Mouse (Mus musculus): ENCODE measurements at regions not wholly inside any gene's neighbourhood (a gene's known extent, or its start where the extent isn't known, plus 50 kb on each side); places are given as distances from the start of the nearest gene placed in this dataset.

- 12% methylated on average over 6 of the region's 6 CpGs for WGBS
- TF ChIP-seq CTCF (IDR thresholded peaks at IDR 0.05; ENCODE audit: control insufficient read depth, insufficient read depth, low read length) = 0 out of 2 replicates have a peak, but pooled peaks have one; percentile 9
- no peak for TF ChIP-seq POLR2A (IDR thresholded peaks at IDR 0.05; ENCODE audit: borderline replicate concordance, control insufficient read depth, low read depth, low read length)
- no peaks in the 10 kb centered on the region for H3K4me1 ChIP-seq (ENCODE audit: control insufficient read depth, insufficient read depth, low read length)
- no peak overlapping the region for H3K27ac ChIP-seq (ENCODE audit: control insufficient read depth, insufficient read depth, low read depth, low read length, poor library complexity)
- no peak overlapping the region for H3K4me3 ChIP-seq (replicated peaks; ENCODE audit: control insufficient read depth, low read depth, low read length)
Observed at GRCm38 (mm10) chr15:68428444-68429228, 1927.9 kb upstream of the Lrrc6 start.

GRCm38 (mm10) chr15:68417142-68417541 is 1916.4 kb upstream of the Lrrc6 start:
- H3K27ac ChIP-seq (ENCODE audit: control insufficient read depth, insufficient read depth, low read depth, low read length, poor library complexity) = no peak overlapping the region
- 55% methylated on average over 1 of the region's 1 CpGs for WGBS
- TF ChIP-seq CTCF (IDR thresholded peaks at IDR 0.05; ENCODE audit: control insufficient read depth, insufficient read depth, low read length) (no peak), POLR2A (IDR thresholded peaks at IDR 0.05; ENCODE audit: borderline replicate concordance, control insufficient read depth, low read depth, low read length) (no peak)
- H3K4me1 ChIP-seq (ENCODE audit: control insufficient read depth, insufficient read depth, low read length) = no peaks in the 10 kb centered on the region
- no peak overlapping the region for H3K4me3 ChIP-seq (replicated peaks; ENCODE audit: control insufficient read depth, low read depth, low read length)

- WGBS = 32% methylated on average over 3 of the region's 3 CpGs
Observed at GRCm38 (mm10) chr15:68415401-68415925, 1914.8 kb upstream of the Lrrc6 start.

GRCm38 (mm10) chr15:68414047-68414446 is 1913.3 kb upstream of the Lrrc6 start:
- no peaks in the 10 kb centered on the region for H3K4me1 ChIP-seq (ENCODE audit: control insufficient read depth, insufficient read depth, low read length)
- TF ChIP-seq CTCF (IDR thresholded peaks at IDR 0.05; ENCODE audit: control insufficient read depth, insufficient read depth, low read length) = no peak
- TF ChIP-seq POLR2A (IDR thresholded peaks at IDR 0.05; ENCODE audit: borderline replicate concordance, control insufficient read depth, low read depth, low read length) = no peak
- H3K27ac ChIP-seq (ENCODE audit: control insufficient read depth, insufficient read depth, low read depth, low read length, poor library complexity) = no peak overlapping the region
- 41% methylated on average over 4 of the region's 4 CpGs for WGBS
- no peak overlapping the region for H3K4me3 ChIP-seq (replicated peaks; ENCODE audit: control insufficient read depth, low read depth, low read length)

More at GRCm38 (mm10) chr15:68415401-68415925, 1914.8 kb upstream of the Lrrc6 start:
- Histone ChIP-seq H3K4me3 (replicated peaks; ENCODE audit: control insufficient read depth, low read depth, low read length) (no peak overlapping the region), H3K4me1 (ENCODE audit: control insufficient read depth, insufficient read depth, low read length) (no peaks in the 10 kb centered on the region), H3K27ac (ENCODE audit: control insufficient read depth, insufficient read depth, low read depth, low read length, poor library complexity) (no peak overlapping the region)
- peak; percentile 29 for TF ChIP-seq CTCF (IDR thresholded peaks at IDR 0.05; ENCODE audit: control insufficient read depth, insufficient read depth, low read length)
- TF ChIP-seq POLR2A (IDR thresholded peaks at IDR 0.05; ENCODE audit: borderline replicate concordance, control insufficient read depth, low read depth, low read length) = no peak

GRCm38 (mm10) chr15:68412697-68413096 is 1912.0 kb upstream of the Lrrc6 start:
- TF ChIP-seq POLR2A (IDR thresholded peaks at IDR 0.05; ENCODE audit: borderline replicate concordance, control insufficient read depth, low read depth, low read length) = no peak
- no peak for TF ChIP-seq CTCF (IDR thresholded peaks at IDR 0.05; ENCODE audit: control insufficient read depth, insufficient read depth, low read length)
- Histone ChIP-seq H3K4me3 (replicated peaks; ENCODE audit: control insufficient read depth, low read depth, low read length) (no peak overlapping the region), H3K27ac (ENCODE audit: control insufficient read depth, insufficient read depth, low read depth, low read length, poor library complexity) (no peak overlapping the region), H3K4me1 (ENCODE audit: control insufficient read depth, insufficient read depth, low read length) (no peaks in the 10 kb centered on the region)
- 66% methylated on average over 2 of the region's 2 CpGs for WGBS

GRCm38 (mm10) chr15:68412156-68412555 is 1911.4 kb upstream of the Lrrc6 start:
- TF ChIP-seq POLR2A (IDR thresholded peaks at IDR 0.05; ENCODE audit: borderline replicate concordance, control insufficient read depth, low read depth, low read length) (no peak), CTCF (IDR thresholded peaks at IDR 0.05; ENCODE audit: control insufficient read depth, insufficient read depth, low read length) (no peak)
- Histone ChIP-seq H3K4me3 (replicated peaks; ENCODE audit: control insufficient read depth, low read depth, low read length) (no peak overlapping the region), H3K4me1 (ENCODE audit: control insufficient read depth, insufficient read depth, low read length) (no peaks in the 10 kb centered on the region), H3K27ac (ENCODE audit: control insufficient read depth, insufficient read depth, low read depth, low read length, poor library complexity) (no peak overlapping the region)
- 82% methylated on average over 3 of the region's 3 CpGs for WGBS

GRCm38 (mm10) chr15:68403554-68404070 is 1902.9 kb upstream of the Lrrc6 start:
- WGBS = 86% methylated on average over 3 of the region's 3 CpGs
- TF ChIP-seq CTCF (IDR thresholded peaks at IDR 0.05; ENCODE audit: control insufficient read depth, insufficient read depth, low read length) (no peak), POLR2A (IDR thresholded peaks at IDR 0.05; ENCODE audit: borderline replicate concordance, control insufficient read depth, low read depth, low read length) (no peak)
- no peaks in the 10 kb centered on the region for H3K4me1 ChIP-seq (ENCODE audit: control insufficient read depth, insufficient read depth, low read length)
- H3K4me3 ChIP-seq (replicated peaks; ENCODE audit: control insufficient read depth, low read depth, low read length) = no peak overlapping the region
- H3K27ac ChIP-seq (ENCODE audit: control insufficient read depth, insufficient read depth, low read depth, low read length, poor library complexity) = no peak overlapping the region

GRCm38 (mm10) chr15:68401726-68402125 is 1901.0 kb upstream of the Lrrc6 start:
- WGBS = 49% methylated on average over 1 of the region's 1 CpGs
- no peaks in the 10 kb centered on the region for H3K4me1 ChIP-seq (ENCODE audit: control insufficient read depth, insufficient read depth, low read length)
- no peak overlapping the region for H3K27ac ChIP-seq (ENCODE audit: control insufficient read depth, insufficient read depth, low read depth, low read length, poor library complexity)
- no peak overlapping the region for H3K4me3 ChIP-seq (replicated peaks; ENCODE audit: control insufficient read depth, low read depth, low read length)
- TF ChIP-seq CTCF (IDR thresholded peaks at IDR 0.05; ENCODE audit: control insufficient read depth, insufficient read depth, low read length) = no peak
- TF ChIP-seq POLR2A (IDR thresholded peaks at IDR 0.05; ENCODE audit: borderline replicate concordance, control insufficient read depth, low read depth, low read length) = no peak

Data from bone marrow, adult 2 months (tissue).